Mouse (Mus musculus) adrenal gland, adult (tissue): ENCODE measurements at regions not wholly inside any gene's neighbourhood (a gene's known extent, or its start where the extent isn't known, plus 50 kb on each side); places are given as distances from the start of the nearest gene placed in this dataset.
"Not testable (repeated sequence)": the region's sequence is repeated elsewhere in the genome, so short reads cannot be mapped to it uniquely, and the experiment has no call there.

Experiments used
- DNase-seq, 2 experiments: peaks; one replicate each; pipeline ENCODE4 v3.0.0; 2022 to 2023; ENCODE audit warnings: low spot score in 1 of 2; ENCODE audit not compliant: inconsistent age in 2 of 2

DNA sequence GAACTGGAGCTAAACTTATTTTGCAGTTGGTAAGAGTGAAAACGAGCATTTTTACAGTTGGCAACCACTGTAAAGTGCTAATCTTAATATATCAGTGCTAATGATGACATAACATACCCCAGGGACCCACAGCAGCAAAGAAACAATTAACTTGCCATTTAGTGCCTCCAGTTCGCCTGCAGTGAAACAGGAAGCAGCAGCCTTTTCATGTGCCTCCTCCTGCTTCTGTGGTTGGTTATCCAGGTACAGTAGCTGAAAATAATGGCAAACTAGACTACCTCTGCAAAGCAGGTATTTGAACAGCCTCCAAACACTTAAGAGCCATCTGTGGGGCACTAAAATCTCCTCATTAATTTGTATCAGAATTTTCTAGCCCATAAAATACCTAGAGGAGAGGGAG lies 584.8 kb upstream of the Pfkp start:
- DNase-seq: no peak

DNA sequence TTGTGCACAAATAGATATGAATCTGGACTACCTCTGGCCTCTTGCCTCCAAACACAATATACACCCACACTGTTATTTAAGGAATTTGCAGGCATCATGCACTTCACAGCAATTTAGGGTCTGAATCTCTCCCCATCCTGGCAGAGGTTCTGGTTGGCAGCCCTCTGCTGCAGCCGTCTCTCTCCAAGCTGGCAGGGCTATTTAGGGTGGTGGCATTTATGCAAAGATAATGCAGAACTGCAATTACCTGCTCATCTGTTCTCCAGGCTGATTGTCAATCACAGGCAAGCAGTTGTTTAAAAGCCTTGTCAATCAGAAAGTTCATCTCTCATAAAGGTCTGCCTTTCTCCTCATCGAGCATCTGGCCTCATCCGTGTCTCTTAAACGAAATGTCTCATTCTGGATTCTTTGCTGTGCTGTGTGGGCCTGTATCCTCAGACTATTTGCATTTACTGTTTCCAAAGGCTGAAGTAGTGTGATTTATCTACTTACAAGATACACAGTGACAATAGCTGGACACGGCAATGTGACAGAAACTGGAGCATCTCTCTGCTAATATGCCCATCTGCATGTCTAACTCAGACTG lies 558.1 kb upstream of the Pfkp start:
- DNase-seq: no peak

DNA sequence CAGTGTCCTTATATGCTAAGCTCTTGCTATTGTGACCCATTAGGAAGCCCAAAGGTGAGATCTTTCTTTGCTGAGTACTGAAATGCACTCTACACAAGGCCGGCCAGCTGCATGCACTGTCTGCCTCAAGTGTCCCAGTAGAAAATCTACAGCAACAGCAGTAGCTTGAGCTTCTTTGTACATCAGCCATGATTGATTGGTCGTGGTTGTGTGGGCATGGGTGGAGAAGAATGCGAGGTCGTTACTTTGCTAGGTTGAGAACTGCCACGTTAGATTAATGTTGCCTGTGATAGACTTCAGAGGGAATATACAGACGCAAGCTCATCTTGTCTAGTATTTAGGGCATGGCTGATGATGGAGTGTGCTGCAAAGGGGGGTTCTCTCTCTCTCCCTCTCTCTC lies 547.4 kb upstream of the Pfkp start:
- DNase-seq: peak in 1 of 2 experiments; percentile 25

GRCm38 (mm10) chr13:7182216-7182751 lies 533.7 kb upstream of the Pfkp start:
- DNase-seq: no peak

GRCm38 (mm10) chr13:7175561-7176160 lies 527.1 kb upstream of the Pfkp start:
- no peak for DNase-seq

GRCm38 (mm10) chr13:7170035-7170434 lies 521.5 kb upstream of the Pfkp start:
- DNase-seq: not testable (repeated sequence)

- DNase-seq: no peak
Observed at GRCm38 (mm10) chr13:7146337-7146736, 497.8 kb upstream of the Pfkp start.

DNA sequence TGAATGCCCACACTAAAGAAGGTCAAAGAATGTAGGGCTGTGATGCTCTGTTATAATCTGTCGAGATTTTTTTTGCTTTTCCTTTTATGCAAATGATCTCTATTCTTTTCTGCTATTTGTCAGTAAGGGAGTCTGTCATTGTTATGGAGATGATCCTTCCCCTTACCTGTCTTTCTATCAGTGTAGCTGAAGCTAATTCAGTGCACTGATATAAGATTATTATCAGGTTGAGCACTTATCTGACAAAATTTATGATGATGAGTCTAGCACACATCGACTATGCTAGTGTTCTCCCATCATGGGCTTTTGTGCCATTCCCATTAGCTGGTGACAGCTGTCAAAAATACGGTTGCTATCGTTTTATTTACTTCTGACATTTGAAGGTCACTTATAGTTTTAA lies 462.0 kb upstream of the Pfkp start:
- no peak for DNase-seq

DNA sequence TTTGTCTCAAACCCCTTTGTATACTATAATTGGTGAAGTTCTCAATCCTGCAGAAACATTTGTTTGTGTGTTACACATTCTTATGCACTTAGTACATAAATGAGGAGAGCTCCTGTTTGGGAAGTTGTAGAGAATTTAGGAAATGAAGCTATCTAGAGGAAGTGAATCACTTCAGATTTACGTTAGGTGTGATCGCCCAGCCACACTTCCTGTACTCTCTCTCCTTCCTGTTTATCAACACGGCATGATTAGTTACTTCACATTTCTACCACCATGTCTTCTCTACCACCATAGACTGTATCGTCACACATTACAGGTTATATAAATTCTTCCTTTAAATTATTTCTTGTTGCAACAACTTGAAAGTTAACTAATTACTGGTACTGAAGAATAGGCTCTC lies 454.7 kb upstream of the Pfkp start:
- no peak for DNase-seq

- no peak for DNase-seq
Observed at GRCm38 (mm10) chr13:7093072-7093649, 444.6 kb upstream of the Pfkp start.

- DNase-seq: no peak
Observed at GRCm38 (mm10) chr13:7090916-7091315, 442.3 kb upstream of the Pfkp start.

- no peak for DNase-seq
Observed at GRCm38 (mm10) chr13:7066211-7066610, 417.6 kb upstream of the Pfkp start.

GRCm38 (mm10) chr13:7063717-7064116 lies 415.1 kb upstream of the Pfkp start:
- no peak for DNase-seq

- DNase-seq: no peak
Observed at GRCm38 (mm10) chr13:7057545-7057944, 409.0 kb upstream of the Pfkp start.
